Mouse (Mus musculus): Measurements from ENCODE around the gene Pla2g4a.

DNA sequence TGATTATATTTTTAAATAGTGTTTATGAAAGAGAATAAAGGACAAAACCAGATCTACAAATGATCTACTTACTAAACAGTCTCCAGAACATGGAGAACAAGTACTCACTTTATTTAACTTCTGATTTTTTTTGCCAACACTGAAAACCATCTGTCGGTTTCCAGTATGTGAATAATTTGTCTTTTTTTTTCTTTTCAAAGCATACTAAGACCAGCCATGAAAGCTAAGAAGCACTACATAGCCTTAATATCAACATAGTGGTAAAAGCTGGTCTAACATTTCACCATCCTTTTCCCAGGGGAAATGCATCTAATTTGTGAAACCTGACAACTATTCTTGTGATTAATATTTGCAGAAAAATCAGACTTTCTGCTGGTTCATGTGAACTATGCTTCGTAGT lies 99.5 kb downstream of the Pla2g4a start:
- TF ChIP-seq POLR2A (IDR thresholded peaks at IDR 0.05; ENCODE audit: control insufficient read depth, low read depth, low read length) (no peak), CTCF (IDR thresholded peaks at IDR 0.05; ENCODE audit: control insufficient read depth, insufficient read depth, insufficient replicate concordance, low read depth, low read length) (no peak)
